Mouse (Mus musculus) liver, adult 2 months (tissue): ENCODE measurements at regions not wholly inside any gene's neighbourhood (a gene's known extent, or its start where the extent isn't known, plus 50 kb on each side); places are given as distances from the start of the nearest gene placed in this dataset.

Source experiments
- DNase-seq: peaks from one replicate; pipeline ENCODE4 v3.0.0-alpha.2; 2011; ENCODE audit warnings: low read depth, low spot score; ENCODE audit errors: extremely low read depth
- H3K27ac ChIP-seq: fragments of 200-500 bp; replicated peaks from 2 replicates; pipeline ENCODE4 v1.5.1; 2012; ENCODE audit warnings: low read depth, mild to moderate bottlenecking, control low read depth, inconsistent platforms, low read length; ENCODE audit not compliant: insufficient read depth
- H3K27me3 ChIP-seq: fragments of 200-500 bp; 2 replicates; pipeline ENCODE4 v1.6.1; 2012; ENCODE audit warnings: mild to moderate bottlenecking, moderate library complexity, low read length, inconsistent platforms; ENCODE audit not compliant: control insufficient read depth, insufficient read depth
- H3K36me3 ChIP-seq: fragments of 200-500 bp; 2 replicates; pipeline ENCODE4 v1.6.1; 2012; ENCODE audit warnings: low read length, inconsistent platforms; ENCODE audit not compliant: control insufficient read depth, insufficient read depth
- H3K4me1 ChIP-seq: fragments of 200-500 bp; 2 replicates; pipeline ENCODE4 v1.6.1; 2011; ENCODE audit warnings: low read length; ENCODE audit not compliant: control insufficient read depth, insufficient read depth
- H3K4me3 ChIP-seq: fragments of 200-500 bp; 2 replicates; pipeline ENCODE4 v1.5.1; 2011; ENCODE audit warnings: low read depth, mild to moderate bottlenecking, control low read depth, low read length, moderate library complexity; ENCODE audit not compliant: insufficient read depth
- H3K79me2 ChIP-seq: fragments of 200-500 bp; 2 replicates; pipeline ENCODE4 v1.6.1; 2012; ENCODE audit warnings: inconsistent platforms, mild to moderate bottlenecking, low read length, moderate library complexity; ENCODE audit not compliant: control insufficient read depth, insufficient read depth
- H3K9ac ChIP-seq: fragments of 200-500 bp; 2 replicates; pipeline ENCODE4 v1.6.1; 2012; ENCODE audit warnings: low read depth, mild to moderate bottlenecking, control low read depth, inconsistent platforms, low read length
- CTCF ChIP-seq: fragments of 200-500 bp; IDR thresholded peaks from 2 replicates; pipeline ENCODE4 v1.5.1; 2011; ENCODE audit warnings: low read depth, low read length, control low read depth
- POLR2A ChIP-seq: fragments of 200-500 bp; IDR thresholded peaks from 2 replicates; pipeline ENCODE4 v1.6.1; 2011; ENCODE audit warnings: low read length, control low read depth; ENCODE audit not compliant: insufficient read depth; ENCODE audit errors: extremely low read depth
- WGBS: fragments of 180-500 bp; shearing (Covaris S2); methylation state at CpG from one replicate; pipeline ENCODE4 v1.1.7; 2018; 5-methylcytosine and 5-hydroxymethylcytosine counted together

DNA sequence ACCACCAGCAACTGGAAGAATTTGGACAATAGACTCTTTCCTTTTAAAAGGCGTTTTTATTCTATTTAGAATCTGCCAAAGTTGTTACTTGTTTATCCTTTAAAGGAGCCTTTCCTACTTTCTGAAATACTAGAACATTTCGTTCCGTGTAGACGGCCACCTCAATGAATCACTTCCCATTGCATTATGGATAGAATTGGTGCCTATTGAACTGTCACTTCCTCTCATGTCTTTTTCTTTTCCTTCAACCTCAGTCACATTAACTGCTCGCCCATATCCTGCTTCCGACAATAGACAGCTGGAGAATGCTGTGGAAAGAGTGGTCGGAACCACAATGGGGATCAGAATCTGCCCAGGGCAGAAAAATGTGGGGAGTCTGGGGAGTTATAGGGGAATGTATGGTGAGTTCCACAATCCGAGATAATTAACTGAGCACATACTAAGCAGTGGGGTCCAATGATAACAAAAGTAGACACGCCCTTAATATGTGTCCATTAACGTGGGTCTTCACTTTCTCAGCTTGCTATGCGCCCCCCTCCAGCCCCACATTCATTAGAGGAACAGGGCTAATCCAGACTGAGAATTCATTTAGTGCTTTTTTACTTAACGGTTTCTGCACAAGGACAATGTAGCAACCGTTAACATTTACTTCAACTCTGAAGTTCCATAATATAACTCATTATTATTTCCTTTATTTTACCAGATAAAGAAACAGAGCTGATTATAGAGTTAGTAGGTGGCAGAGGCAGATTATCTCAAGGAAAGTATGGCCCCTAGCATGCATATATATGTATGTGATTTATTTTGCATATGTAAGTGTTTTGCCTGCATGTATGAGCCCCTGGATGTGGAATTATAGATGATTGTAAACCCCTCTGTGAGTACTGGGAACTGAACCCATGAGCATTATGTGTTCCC lies 59.8 kb upstream of the Slc38a2 start:
- H3K4me3 ChIP-seq, result no peak overlapping the region
- no peaks in the 10 kb centered on the region for H3K27me3 ChIP-seq
- TF ChIP-seq POLR2A (no peak), CTCF (no peak)
- H3K36me3 ChIP-seq, result no peaks in the 10 kb centered on the region
- no peak for DNase-seq
- WGBS, result 84% methylated on average over 13 of the region's 13 CpGs
- no peaks in the 10 kb centered on the region for H3K4me1 ChIP-seq
- H3K79me2 ChIP-seq, result no peaks in the 10 kb centered on the region
- no peak overlapping the region for H3K27ac ChIP-seq
- no peak overlapping the region for H3K9ac ChIP-seq

DNA sequence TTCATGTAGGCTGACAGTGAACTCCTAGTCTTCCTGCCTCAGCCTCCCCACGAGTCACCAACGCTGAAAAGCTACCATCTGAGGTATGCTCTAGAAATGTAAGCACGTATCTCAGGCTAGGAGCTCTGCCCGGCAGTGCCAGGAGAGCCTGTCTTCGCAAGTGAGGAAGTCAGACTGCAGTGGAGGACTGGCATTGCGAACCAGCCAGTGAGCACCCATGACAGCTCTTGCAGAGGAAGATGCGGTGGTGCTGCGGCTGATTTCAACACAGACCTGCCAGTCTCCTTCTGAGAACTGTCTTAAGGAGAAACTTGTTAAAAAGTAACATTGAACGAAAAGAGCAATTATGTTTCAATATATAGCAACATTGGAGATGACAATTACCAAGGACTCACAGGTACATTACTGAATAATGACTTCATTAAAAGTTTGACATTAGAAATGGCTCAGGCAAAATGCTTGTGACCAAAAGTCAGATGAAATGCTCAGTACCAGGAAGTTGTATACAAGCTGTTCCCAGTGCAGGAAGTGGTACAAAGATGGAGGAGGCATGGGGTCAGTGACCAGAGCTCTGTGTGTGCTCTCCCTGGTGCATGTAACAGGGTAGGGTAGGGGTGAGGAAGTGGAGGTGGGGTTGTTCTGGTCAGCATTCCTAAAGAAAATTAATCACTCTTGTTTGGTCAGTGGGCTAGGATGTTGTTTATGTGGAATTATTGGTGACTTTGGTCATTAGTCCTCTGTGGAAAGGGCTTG lies 58.1 kb upstream of the Slc38a2 start:
- Histone ChIP-seq H3K27me3 (no peaks in the 10 kb centered on the region), H3K4me1 (no peaks in the 10 kb centered on the region), H3K79me2 (no peaks in the 10 kb centered on the region), H3K27ac (no peak overlapping the region), H3K4me3 (no peak overlapping the region), H3K9ac (no peak overlapping the region), H3K36me3 (no peaks in the 10 kb centered on the region)
- TF ChIP-seq CTCF (no peak), POLR2A (no peak)
- 86% methylated on average over 9 of the region's 9 CpGs for WGBS
- no peak for DNase-seq

DNA sequence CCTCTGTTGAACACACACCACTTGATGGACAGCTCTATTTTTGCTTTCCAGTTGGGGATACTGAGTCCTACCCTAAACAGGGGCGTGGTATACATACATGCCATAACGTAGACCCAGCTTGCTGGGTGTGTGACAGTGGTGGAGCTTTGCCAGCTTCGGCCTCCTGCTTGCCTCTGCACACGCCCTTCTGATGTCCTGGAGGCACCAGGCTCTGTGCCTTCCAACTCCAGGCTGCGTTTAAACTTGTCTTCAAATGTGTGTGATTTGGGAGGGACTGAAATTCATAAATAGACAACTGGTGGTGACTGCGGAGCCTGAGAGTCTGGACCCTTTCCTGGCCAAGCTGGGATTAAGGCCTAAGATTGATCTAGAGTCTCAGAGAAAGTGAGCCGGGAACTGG lies 56.9 kb upstream of the Slc38a2 start:
- Histone ChIP-seq H3K9ac (no peak overlapping the region), H3K4me1 (no peaks in the 10 kb centered on the region), H3K27me3 (no peaks in the 10 kb centered on the region), H3K27ac (no peak overlapping the region), H3K4me3 (no peak overlapping the region), H3K36me3 (no peaks in the 10 kb centered on the region), H3K79me2 (no peaks in the 10 kb centered on the region)
- DNase-seq, result no peak
- 86% methylated on average over 7 of the region's 7 CpGs for WGBS
- no peak for TF ChIP-seq POLR2A
- TF ChIP-seq CTCF, result no peak

DNA sequence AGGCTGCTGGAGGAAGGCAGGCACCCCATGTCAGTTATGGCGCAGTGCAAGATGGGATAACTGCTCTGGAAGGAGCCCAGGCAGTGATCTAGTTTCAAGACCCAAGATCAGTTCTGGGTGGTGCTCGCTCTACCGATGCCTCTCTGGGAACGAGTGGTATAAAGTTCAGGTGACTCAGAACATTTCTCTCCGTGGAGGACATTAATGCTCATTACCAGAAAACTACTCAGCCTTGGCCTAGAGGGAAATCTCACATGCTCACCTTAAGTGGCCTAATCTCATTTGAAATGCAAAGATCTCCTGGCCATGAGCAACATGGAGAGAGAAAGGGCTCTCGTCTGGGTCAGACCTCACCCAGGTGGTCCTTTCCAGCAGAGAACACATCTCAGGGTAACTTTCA lies 56.4 kb upstream of the Slc38a2 start:
- no peaks in the 10 kb centered on the region for H3K4me1 ChIP-seq
- DNase-seq, result no peak
- no peak overlapping the region for H3K4me3 ChIP-seq
- H3K79me2 ChIP-seq, result no peaks in the 10 kb centered on the region
- TF ChIP-seq CTCF (no peak), POLR2A (no peak)
- no peaks in the 10 kb centered on the region for H3K27me3 ChIP-seq
- H3K27ac ChIP-seq, result no peak overlapping the region
- no peak overlapping the region for H3K9ac ChIP-seq
- 89% methylated on average over 6 of the region's 6 CpGs for WGBS
- H3K36me3 ChIP-seq, result no peaks in the 10 kb centered on the region

DNA sequence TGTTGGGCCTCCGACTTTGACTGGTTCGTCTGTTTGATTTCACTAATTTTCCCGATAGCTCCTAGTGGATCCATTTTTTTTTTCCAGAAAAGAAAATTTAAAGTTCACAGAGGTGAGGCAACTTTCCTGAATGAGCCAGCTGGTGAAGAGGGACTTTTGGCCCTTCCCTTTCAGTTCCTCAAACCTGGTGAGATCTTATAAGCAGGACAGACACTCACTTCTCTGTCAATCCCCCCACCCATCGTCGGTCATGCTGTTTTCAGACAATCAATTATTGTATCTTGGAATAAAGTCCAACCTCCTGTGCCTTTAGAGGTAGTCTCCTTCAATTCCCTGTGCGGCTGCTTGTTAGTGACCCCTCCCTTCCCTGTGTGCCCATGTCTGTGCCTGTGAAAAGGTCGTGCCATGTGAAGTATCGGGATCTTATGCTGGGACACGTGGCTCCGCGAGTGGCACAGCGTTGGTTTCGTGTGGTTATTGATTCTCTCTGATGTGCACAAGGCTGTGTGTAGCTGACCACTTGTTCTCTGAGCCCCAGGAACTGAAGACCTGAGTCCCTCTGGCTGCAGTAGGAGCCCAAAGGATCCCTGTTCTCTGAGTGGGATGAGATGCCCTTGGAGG lies 55.9 kb upstream of the Slc38a2 start:
- 92% methylated on average over 13 of the region's 13 CpGs for WGBS
- H3K27ac ChIP-seq, result no peak overlapping the region
- no peaks in the 10 kb centered on the region for H3K27me3 ChIP-seq
- no peaks in the 10 kb centered on the region for H3K79me2 ChIP-seq
- TF ChIP-seq CTCF, result no peak
- TF ChIP-seq POLR2A, result no peak
- H3K36me3 ChIP-seq, result no peaks in the 10 kb centered on the region
- no peak overlapping the region for H3K9ac ChIP-seq
- H3K4me1 ChIP-seq, result no peaks in the 10 kb centered on the region
- H3K4me3 ChIP-seq, result no peak overlapping the region
- no peak for DNase-seq

DNA sequence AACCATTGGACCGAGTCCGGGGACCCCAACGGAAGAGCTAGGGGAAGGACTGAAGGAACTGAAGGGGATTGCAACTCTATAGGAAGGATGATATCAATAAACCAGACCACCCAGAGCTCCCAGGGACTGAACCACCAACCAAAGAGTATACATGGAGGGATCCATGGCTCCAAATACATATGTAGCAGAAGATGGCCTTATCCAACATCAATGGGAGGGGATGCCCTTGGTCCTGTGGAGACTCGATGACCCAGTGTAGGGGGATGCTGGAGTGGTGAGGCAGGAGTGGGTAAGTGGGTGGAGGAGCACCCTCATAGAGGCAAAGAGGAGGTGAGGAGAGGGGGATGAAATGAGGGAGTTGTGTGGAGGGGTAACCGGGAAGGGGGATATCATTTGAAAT lies 54.5 kb upstream of the Slc38a2 start:
- H3K27ac ChIP-seq, result no peak overlapping the region
- TF ChIP-seq POLR2A, result no peak
- TF ChIP-seq CTCF, result no peak
- no peaks in the 10 kb centered on the region for H3K27me3 ChIP-seq
- H3K4me1 ChIP-seq, result peaks cover 3% of the 10 kb centered on the region
- no peak overlapping the region for H3K4me3 ChIP-seq
- 96% methylated on average over 5 of the region's 5 CpGs for WGBS
- no peak overlapping the region for H3K9ac ChIP-seq
- no peaks in the 10 kb centered on the region for H3K36me3 ChIP-seq
- DNase-seq, result no peak
- H3K79me2 ChIP-seq, result no peaks in the 10 kb centered on the region
